Comparison of ENCODE assay signal across 8 mouse cellular contexts in genomic region chr11:117872861-117873608, GRCm38 (mm10). TPM values are rescaled to one million over a fixed set of nuclear protein-coding genes. Genes with fewer than 3 reads are reported as not detected.
DNase-seq lines count a peak whose midpoint lies in the region; ATAC-seq and TF ChIP-seq lines count a peak whose summit lies in the region.

Gene Tha1 (minus strand): TSS chr11:117873481.

- H3K4me2 ChIP-seq in hindbrain, embryonic 14.5 days (replicated peaks): peak within 1 kb of the TSS; percentile 96
- peak within 1 kb of the TSS; percentile 96 for H3K4me2 ChIP-seq in lung, postnatal 0 days (replicated peaks; ENCODE audit: low read depth, low read length)

- H3K27ac ChIP-seq in hindbrain, embryonic 14.5 days: no peak within 1 kb of the TSS
- H3K27ac ChIP-seq in lung, postnatal 0 days (ENCODE audit: low read length): no peak within 1 kb of the TSS

- DNase-seq in Patski (ENCODE audit: low read depth, low spot score): no peak
- DNase-seq in cerebellum, postnatal 10 days: peak; percentile 88 to 91
- peak; percentile 88 for DNase-seq in gastrocnemius, adult 18-20 months (ENCODE audit: low spot score)
- peak; percentile 76 for DNase-seq in hindbrain, embryonic 14.5 days (ENCODE audit: low spot score)
- peak; percentile 57 to 78 for DNase-seq in layer of hippocampus, postnatal 14 days (ENCODE audit: low spot score in 2 of 2)
- peak; percentile 95 for DNase-seq in lung, postnatal 0 days (ENCODE audit: low spot score)
- DNase-seq in retina, postnatal 1 day: peak; percentile 91
- DNase-seq in urinary bladder, postnatal 25 days (ENCODE audit: low spot score): peak; percentile 71

- TF ChIP-seq EP300 in lung, postnatal 0 days (IDR thresholded peaks at IDR 0.05): no peak

- peak within 1 kb of the TSS; percentile 68 for H3K4me3 ChIP-seq in hindbrain, embryonic 14.5 days (replicated peaks; ENCODE audit: low read length)
- peak within 1 kb of the TSS; percentile 55 for H3K4me3 ChIP-seq in lung, postnatal 0 days (ENCODE audit: low read depth, low read length)

- no peaks in the 10 kb centered on the region for H3K36me3 ChIP-seq in hindbrain, embryonic 14.5 days (replicated peaks; ENCODE audit: control insufficient read depth, insufficient read depth)
- no peaks in the 10 kb centered on the region for H3K36me3 ChIP-seq in lung, postnatal 0 days (ENCODE audit: insufficient read depth, low read length)

- WGBS in hindbrain, embryonic 14.5 days: 2% methylated on average over 51 of the region's 51 CpGs
- WGBS in lung, postnatal 0 days: 2% methylated on average over 46 of the region's 51 CpGs

- CTCF ChIA-PET in Patski (lab: Charles Lee): interaction anchor here (1.3 to 1.9 kb wide), 2 partner anchors 97 to 231 kb away, joined by 4 read pairs; partner anchors contain the start of gene Socs3

- H3K27me3 ChIP-seq in Patski: no peaks in the 10 kb centered on the region
- no peaks in the 10 kb centered on the region for H3K27me3 ChIP-seq in hindbrain, embryonic 14.5 days (ENCODE audit: control insufficient read depth, insufficient read depth, low read length)
- H3K27me3 ChIP-seq in lung, postnatal 0 days (replicated peaks; ENCODE audit: insufficient read depth, low read length): no peaks in the 10 kb centered on the region

- H3K9ac ChIP-seq in hindbrain, embryonic 14.5 days: peak within 1 kb of the TSS; percentile 69
- H3K9ac ChIP-seq in lung, postnatal 0 days (replicated peaks; ENCODE audit: low read depth): peak within 1 kb of the TSS; percentile 58

- H3K9me3 ChIP-seq in hindbrain, embryonic 14.5 days (ENCODE audit: control insufficient read depth, low read length): no peaks in the 10 kb centered on the region
- no peaks in the 10 kb centered on the region for H3K9me3 ChIP-seq in lung, postnatal 0 days (ENCODE audit: low read length)

- POLR2A ChIA-PET in Patski (lab: Charles Lee): no interaction called here

- in situ Hi-C loops in Patski (cut with MboI; ENCODE audit: low pct_unique_long_range_greater_than_20kb): loop anchor here (5.0 kb wide), 1 partner anchor 229 kb away; no protein-coding TSS in a partner anchor

- H3K4me1 ChIP-seq in hindbrain, embryonic 14.5 days (replicated peaks; ENCODE audit: control insufficient read depth, insufficient read depth, low read length): peaks cover 14% of the 10 kb centered on the region
- peaks cover 11% of the 10 kb centered on the region; the same call in 1 of the 2 replicates for H3K4me1 ChIP-seq in lung, postnatal 0 days (ENCODE audit: insufficient read depth, low read depth, low read length)

- no peak for TF ChIP-seq CTCF in Patski (IDR thresholded peaks at IDR 0.05)
- TF ChIP-seq CTCF in lung, postnatal 0 days (IDR thresholded peaks at IDR 0.05): no peak

- ATAC-seq in Patski: peak; percentile 53
- peak; percentile 72 for ATAC-seq in hindbrain, embryonic 14.5 days (ENCODE audit: low FRiP score)
- peak; percentile 91 for ATAC-seq in lung, postnatal 0 days

RNA-seq across cellular contexts. Expression of gene Tha1, which starts in this region (rescaled TPM):
- polyA plus RNA-seq in Patski (2021): 10.6 TPM
- total RNA-seq in gastrocnemius, adult 18-20 months (2021): 1 to 10 TPM; 3.6 to 4.3 TPM
- polyA plus RNA-seq in hindbrain, embryonic 14.5 days (2014; fragmentation: Nextera tagmentation; extraction: Ambion mirVana): 2.5 and 2.6 TPM in 2 replicates
- total RNA-seq in layer of hippocampus, postnatal 14 days (2021): 1 to 10 TPM; 3.1 to 3.5 TPM
- polyA plus RNA-seq in lung, postnatal 0 days (2015; fragmentation: Nextera tagmentation; extraction: Ambion mirVana): 6.3 and 8.4 TPM in 2 replicates
